Mouse (Mus musculus) hindbrain, embryonic 14.5 days (tissue): Measurements from ENCODE around the gene Tekt2. TPM values are rescaled to one million over a fixed set of nuclear protein-coding genes. Genes with fewer than 3 reads are reported as not detected.
A peak's percentile ranks its signal among the peaks of the same experiment; 100 is the strongest.

Experiments used
- ATAC-seq: fragments of 200-750 bp; cut with Nextera tagmentation; 2 replicates; pipeline ENCODE4 v1.8.0; 2017; ENCODE audit warnings: moderate number of reproducible peaks, mild to moderate bottlenecking, moderate TSS enrichment, moderate library complexity; ENCODE audit not compliant: low FRiP score
- DNase-seq: peaks from one replicate; pipeline ENCODE4 v3.0.0-alpha.2; 2015; ENCODE audit warnings: low spot score
- H3K27ac ChIP-seq: fragments of 300-500 bp; sonication (generic); 2 replicates; pipeline ENCODE4 v1.5.1; 2014; ENCODE audit warnings: mild to moderate bottlenecking, moderate library complexity
- H3K27me3 ChIP-seq: fragments of 300-500 bp; sonication (generic); 2 replicates; pipeline ENCODE4 v1.6.1; 2014; ENCODE audit warnings: mild to moderate bottlenecking, low read length, mixed read lengths; ENCODE audit not compliant: control insufficient read depth, insufficient read depth
- H3K36me3 ChIP-seq: fragments of 300-500 bp; sonication (generic); replicated peaks from 2 replicates; pipeline ENCODE4 v1.6.1; 2014; ENCODE audit not compliant: control insufficient read depth, insufficient read depth
- H3K4me1 ChIP-seq: fragments of 300-500 bp; sonication (generic); replicated peaks from 2 replicates; pipeline ENCODE4 v1.6.1; 2014; ENCODE audit warnings: antibody characterized with exemption, low read length, mixed read lengths; ENCODE audit not compliant: control insufficient read depth, insufficient read depth
- H3K4me2 ChIP-seq: fragments of 300-500 bp; sonication (generic); replicated peaks from 2 replicates; pipeline ENCODE4 v1.6.1; 2014; ENCODE audit warnings: mild to moderate bottlenecking, moderate library complexity
- H3K4me3 ChIP-seq: fragments of 300-500 bp; sonication (generic); replicated peaks from 2 replicates; pipeline ENCODE4 v1.5.1; 2014; ENCODE audit warnings: mild to moderate bottlenecking, low read length
- H3K9ac ChIP-seq: fragments of 300-500 bp; sonication (generic); 2 replicates; pipeline ENCODE4 v1.6.1; 2014
- H3K9me3 ChIP-seq: fragments of 300-500 bp; sonication (generic); 2 replicates; pipeline ENCODE4 v1.6.1; 2016; ENCODE audit warnings: low read length; ENCODE audit not compliant: control insufficient read depth
- WGBS: fragments of 180-500 bp; shearing (Covaris S2); extraction: QIAGEN DNeasy Blood & Tissue Kit; methylation state at CpG from one replicate; pipeline ENCODE4 v1.1.7; 2014; 5-methylcytosine and 5-hydroxymethylcytosine counted together
- polyA plus RNA-seq: library from polyadenylated mRNA; unstranded; fragments of >200 nt; fragmentation: Nextera tagmentation; extraction: Ambion mirVana; gene quantifications from 2 replicates; pipeline ENCODE4 v1.2.1, GENCODE M21; 2014

Tekt2 gene
- polyA plus RNA-seq, 1 experiment from 2014 or later = 7.2 TPM

DNA sequence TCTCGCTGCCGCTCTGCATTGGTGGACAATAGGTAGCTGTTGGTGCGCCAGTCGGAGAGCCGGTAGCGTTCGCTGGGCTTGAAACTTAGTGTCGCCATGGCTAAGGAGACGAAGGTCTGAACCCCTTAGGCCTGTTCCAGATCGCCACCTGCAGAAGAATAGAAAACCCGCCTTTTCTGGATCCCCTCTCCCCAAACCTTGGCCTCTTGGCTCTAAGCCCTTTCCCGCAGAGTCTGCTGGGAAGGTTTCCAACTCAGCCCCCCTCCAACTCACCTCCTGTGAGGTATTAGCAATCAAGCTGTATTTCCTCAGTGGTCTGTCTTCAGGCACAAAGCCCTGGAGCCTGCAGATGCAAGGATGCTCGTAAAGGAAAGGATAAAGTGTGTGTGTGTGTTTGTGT, 627 bp downstream of the Tekt2 start:
- Histone ChIP-seq H3K4me3 (no peak overlapping the region), H3K9ac (no peak overlapping the region), H3K36me3 (no peaks in the 10 kb centered on the region), H3K4me2 (peak overlapping the region; percentile 36), H3K9me3 (no peaks in the 10 kb centered on the region), H3K27ac (0 out of 2 replicates have a peak overlapping the region, but pooled peaks have one; percentile 26), H3K4me1 (peaks cover 19% of the 10 kb centered on the region), H3K27me3 (peaks cover 13% of the 10 kb centered on the region)
- 27% methylated on average over 13 of the region's 13 CpGs for WGBS
- DNase-seq (no peak), ATAC-seq (no peak)

DNA sequence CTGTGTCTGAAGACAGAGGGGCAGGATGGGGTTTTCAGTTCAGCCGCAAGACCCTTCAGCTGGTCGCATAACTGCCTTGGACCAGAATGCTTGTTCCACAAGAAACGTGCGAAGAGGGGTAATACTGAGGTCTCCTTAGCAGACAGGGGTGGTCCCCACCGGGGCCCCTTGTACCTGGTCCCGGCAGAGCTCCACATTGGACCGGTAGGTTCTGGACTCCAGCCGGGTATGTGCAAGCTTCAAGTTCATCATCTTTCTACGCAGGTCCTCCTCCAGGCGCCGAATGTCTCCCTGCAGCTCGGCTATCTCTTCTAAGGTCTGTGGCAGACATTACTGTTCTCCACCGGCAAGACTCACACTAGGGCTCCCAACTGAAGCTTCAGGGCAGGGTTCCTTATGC, 2.8 kb downstream of the Tekt2 start:
- Histone ChIP-seq H3K4me1 (peaks cover 19% of the 10 kb centered on the region), H3K4me3 (no peak overlapping the region), H3K9ac (no peak overlapping the region), H3K36me3 (peaks cover 9% of the 10 kb centered on the region), H3K9me3 (no peaks in the 10 kb centered on the region), H3K27ac (no peak overlapping the region), H3K27me3 (peaks cover 13% of the 10 kb centered on the region), H3K4me2 (no peak overlapping the region)
- no peak for DNase-seq
- no peak for ATAC-seq
- 97% methylated on average over 13 of the region's 13 CpGs for WGBS

DNA sequence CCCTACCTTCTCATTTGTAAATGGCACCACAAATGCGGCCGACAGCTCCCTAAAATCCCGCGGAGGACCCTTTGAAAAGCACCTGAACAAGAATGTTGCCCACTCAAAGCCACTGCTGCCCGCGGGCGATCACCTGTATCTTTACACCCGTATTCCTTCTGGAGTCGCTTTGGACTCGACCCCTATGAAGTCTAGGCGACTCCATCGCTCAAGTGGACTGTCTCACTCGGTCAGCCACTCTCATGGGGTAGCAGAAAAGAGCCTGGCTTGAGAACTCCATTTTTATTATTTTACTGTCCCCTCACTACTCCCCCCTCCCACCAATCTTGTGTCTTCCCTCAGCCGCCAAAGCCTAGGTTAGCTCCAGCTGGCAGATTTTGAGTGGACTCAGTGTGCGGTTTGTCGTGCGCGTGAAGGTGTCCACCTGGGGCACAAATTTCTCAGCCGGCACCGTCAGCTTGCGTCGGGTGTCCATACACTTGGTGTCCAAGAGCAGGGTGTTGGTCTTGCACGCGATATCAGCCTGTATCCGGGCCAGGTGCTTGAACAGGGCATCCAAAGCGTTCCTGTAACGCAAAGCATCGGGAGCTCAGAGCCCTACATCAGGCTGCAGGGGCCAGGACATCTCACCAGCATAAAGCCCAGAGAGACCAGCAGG, 3.5 kb downstream of the Tekt2 start:
- Histone ChIP-seq H3K27me3 (peaks cover 13% of the 10 kb centered on the region), H3K9ac (no peak overlapping the region), H3K4me2 (peak overlapping the region; percentile 90), H3K4me1 (peaks cover 19% of the 10 kb centered on the region), H3K4me3 (peak overlapping the region; percentile 93), H3K36me3 (peaks cover 15% of the 10 kb centered on the region), H3K27ac (no peak overlapping the region), H3K9me3 (no peaks in the 10 kb centered on the region)
- DNase-seq (no peak), ATAC-seq (peak; percentile 31; the same call in 1 of the 2 replicates)
- WGBS = 58% methylated on average over 28 of the region's 28 CpGs

DNA sequence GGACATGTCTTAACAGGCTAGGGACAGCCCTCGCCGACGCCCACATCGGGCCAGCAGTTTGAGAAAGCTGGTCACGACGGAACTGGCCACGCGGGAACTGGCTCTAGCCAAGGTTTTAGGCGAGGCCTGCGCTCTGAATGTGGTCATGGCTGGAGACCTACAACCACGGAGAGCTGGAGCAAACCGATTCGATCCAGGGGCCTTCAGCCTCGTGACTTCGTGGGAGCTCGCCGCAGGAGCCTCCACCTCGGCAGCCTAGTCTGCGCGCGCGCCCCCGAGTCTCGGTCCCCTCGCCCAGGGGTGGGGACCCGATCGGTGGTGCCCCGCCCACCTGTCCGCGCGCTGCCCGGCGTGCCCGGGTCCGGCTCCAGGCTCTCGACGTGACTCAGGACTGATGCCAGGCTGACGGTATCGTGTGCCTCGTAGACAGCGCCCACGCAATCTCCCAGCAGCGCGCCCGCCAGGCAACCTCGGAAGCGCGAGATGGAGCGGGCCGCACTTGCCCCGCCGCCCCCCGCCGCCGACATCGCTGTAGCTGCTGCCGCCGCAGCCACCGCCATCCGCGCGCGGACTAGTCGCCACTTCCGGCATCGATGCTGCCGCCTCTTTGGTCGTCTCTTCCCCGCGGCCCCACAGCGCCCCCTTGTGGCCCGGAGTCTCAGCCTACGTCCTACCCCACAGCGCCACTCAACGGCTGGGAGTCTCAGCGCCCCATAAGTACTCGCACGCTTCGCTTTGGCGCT, 4.2 kb downstream of the Tekt2 start, which contains the start of gene Adprhl2:
Gene Adprhl2, minus strand, starts transcription at position 593 of the 743 bp plus-strand sequence.
- Histone ChIP-seq H3K4me2 (peak within 1 kb of the TSS; percentile 90), H3K27me3 (peaks cover 13% of the 10 kb centered on the region), H3K9me3 (no peaks in the 10 kb centered on the region), H3K27ac (peak within 1 kb of the TSS; percentile 86), H3K4me1 (peaks cover 19% of the 10 kb centered on the region), H3K9ac (peak within 1 kb of the TSS; percentile 78), H3K4me3 (peak within 1 kb of the TSS; percentile 93), H3K36me3 (peaks cover 22% of the 10 kb centered on the region)
- DNase-seq (peak; percentile 99), ATAC-seq (peak; percentile 91)
- 1% methylated on average over 79 of the region's 80 CpGs for WGBS

DNA sequence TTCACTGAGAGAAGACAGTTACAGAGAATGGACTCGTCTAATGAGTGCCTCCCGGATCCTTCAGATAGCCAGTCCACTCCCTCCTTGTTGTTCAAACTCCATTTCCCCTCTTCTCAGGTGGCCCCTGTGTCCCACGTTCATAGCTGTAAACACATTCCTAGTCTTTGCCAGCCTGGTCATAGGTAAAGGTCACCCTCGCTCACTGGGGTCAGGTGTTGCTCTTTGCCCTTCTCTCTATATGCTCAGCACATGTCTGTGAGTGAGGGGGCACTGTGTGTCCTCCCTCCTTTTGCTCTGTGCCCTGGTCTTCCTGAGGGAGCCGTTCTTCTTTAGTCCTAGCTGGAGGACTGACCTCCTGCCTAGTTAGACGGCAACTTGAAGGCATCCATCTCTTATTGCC, 5.7 kb downstream of the Tekt2 start:
- H3K27ac ChIP-seq = no peak overlapping the region
- no peaks in the 10 kb centered on the region for H3K9me3 ChIP-seq
- 94% methylated on average over 6 of the region's 6 CpGs for WGBS
- ATAC-seq (no peak), DNase-seq (no peak)
- H3K36me3 ChIP-seq = peaks cover 36% of the 10 kb centered on the region
- H3K4me3 ChIP-seq = no peak overlapping the region
- no peak overlapping the region for H3K9ac ChIP-seq
- peak overlapping the region; percentile 90; the same call in 1 of the 2 replicates for H3K4me2 ChIP-seq
- H3K4me1 ChIP-seq = peaks cover 9% of the 10 kb centered on the region; the same call in 1 of the 2 replicates
- peaks cover 4% of the 10 kb centered on the region for H3K27me3 ChIP-seq

DNA sequence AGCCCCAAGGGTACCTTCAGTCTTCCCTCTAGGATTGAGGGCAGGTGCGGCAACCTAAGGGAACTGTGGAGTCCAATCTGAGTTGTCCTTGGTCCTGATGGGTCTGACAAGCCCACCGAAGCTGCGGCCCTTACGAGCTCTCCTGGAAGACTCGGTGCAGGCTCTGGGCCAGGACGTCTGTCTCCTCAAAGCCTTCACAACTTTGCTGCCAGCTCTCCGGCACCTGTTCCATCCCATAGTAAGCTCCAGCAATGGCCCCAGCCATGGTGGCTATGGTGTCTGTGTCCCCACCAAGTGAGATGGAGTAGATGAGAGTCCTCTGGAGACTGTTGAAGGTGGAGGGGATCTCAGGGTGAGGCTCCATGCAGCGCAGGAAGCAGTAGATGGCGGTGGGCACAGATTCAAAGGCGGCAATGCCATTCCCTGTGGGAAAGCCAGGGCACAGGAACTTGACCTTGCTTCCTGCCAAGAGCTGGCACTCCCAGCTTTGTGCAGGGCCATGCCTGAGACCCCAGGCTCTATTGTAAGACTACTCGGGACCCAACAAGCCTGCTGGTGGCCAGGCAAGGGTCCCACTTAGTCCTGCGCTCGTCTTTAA, 8.9 kb downstream of the Tekt2 start:
- H3K4me1 ChIP-seq = peaks cover 12% of the 10 kb centered on the region; the same call in 1 of the 2 replicates
- no peaks in the 10 kb centered on the region for H3K9me3 ChIP-seq
- no peaks in the 10 kb centered on the region for H3K27me3 ChIP-seq
- H3K9ac ChIP-seq = no peak overlapping the region
- H3K36me3 ChIP-seq = peaks cover 44% of the 10 kb centered on the region
- H3K4me2 ChIP-seq = no peak overlapping the region
- ATAC-seq = no peak
- 91% methylated on average over 13 of the region's 13 CpGs for WGBS
- no peak overlapping the region for H3K27ac ChIP-seq
- DNase-seq = no peak
- no peak overlapping the region for H3K4me3 ChIP-seq

DNA sequence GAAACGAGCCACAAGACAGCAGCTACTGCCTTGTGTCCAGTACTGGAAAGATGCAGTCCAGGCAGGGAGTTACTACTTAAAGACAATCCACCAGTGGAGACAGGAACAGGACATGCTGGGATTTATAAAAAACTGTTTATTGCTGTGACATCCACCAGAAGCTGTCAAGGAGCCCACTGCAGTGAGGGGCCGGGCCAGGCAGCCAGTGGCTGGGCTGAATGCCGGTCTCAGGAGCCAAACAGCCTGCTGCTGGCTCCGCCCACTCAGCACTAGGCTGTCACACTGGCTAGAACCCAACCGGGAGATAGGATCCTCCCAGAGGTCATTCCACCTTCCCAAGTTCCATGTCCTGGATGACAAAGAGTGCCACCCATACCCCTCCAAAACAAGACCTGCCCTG, 9.6 kb downstream of the Tekt2 start:
- no peak for ATAC-seq
- Histone ChIP-seq H3K4me2 (no peak overlapping the region), H3K9ac (no peak overlapping the region), H3K27ac (no peak overlapping the region), H3K36me3 (peaks cover 44% of the 10 kb centered on the region), H3K4me3 (no peak overlapping the region), H3K4me1 (peaks cover 12% of the 10 kb centered on the region; the same call in 1 of the 2 replicates), H3K27me3 (no peaks in the 10 kb centered on the region), H3K9me3 (no peaks in the 10 kb centered on the region)
- 44% methylated on average over 5 of the region's 5 CpGs for WGBS
- DNase-seq = no peak

DNA sequence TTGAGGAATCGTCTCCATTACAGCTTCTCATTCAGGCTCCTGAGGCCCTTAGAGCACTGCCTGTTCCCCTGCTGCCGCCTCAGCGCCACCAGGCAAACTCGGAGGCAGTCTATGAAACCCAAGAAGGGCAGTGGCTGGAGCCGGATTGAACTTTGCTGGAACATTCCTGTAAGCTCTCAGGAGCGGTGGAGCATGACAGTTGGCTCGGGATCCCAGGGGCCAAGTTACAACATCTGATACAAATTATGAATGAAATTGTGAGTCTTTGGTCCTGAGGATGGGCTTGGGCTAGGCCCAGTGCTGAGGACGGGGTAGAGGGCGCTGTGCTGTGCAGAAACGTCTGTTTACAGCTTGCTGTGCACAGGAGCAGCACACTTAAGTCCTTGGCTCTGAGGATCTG, 11.1 kb downstream of the Tekt2 start:
- no peaks in the 10 kb centered on the region for H3K27me3 ChIP-seq
- H3K27ac ChIP-seq = no peak overlapping the region
- H3K9me3 ChIP-seq = no peaks in the 10 kb centered on the region
- H3K4me3 ChIP-seq = no peak overlapping the region
- DNase-seq (no peak), ATAC-seq (no peak)
- peaks cover 44% of the 10 kb centered on the region for H3K36me3 ChIP-seq
- no peak overlapping the region for H3K9ac ChIP-seq
- no peak overlapping the region for H3K4me2 ChIP-seq
- H3K4me1 ChIP-seq = 0 out of 2 replicates have a peak, but pooled peaks cover 3% of the 10 kb centered on the region
- 55% methylated on average over 10 of the region's 10 CpGs for WGBS

DNA sequence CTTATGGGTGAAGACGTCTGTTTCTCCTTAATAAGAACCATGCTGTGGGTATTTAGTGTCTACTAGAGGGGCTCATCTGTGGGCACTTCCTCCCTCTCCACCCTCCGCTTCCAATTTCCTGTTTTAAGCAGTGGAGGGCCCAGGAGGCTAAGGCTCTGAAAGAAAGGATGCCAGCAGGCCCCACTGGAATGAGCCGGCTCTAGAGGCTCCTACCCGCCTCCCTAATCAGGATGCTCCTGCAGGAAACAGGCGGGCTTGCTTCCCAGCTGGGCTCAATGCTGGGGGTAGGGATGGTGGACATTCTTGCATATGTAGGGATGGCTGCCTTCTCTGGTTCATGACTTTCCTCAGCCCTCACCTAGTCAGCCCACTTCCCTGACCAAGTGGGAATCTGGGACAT, 12.3 kb downstream of the Tekt2 start:
- no peak overlapping the region for H3K4me2 ChIP-seq
- 52% methylated on average over 5 of the region's 5 CpGs for WGBS
- 0 out of 2 replicates have a peak, but pooled peaks cover 3% of the 10 kb centered on the region for H3K4me1 ChIP-seq
- no peak overlapping the region for H3K9ac ChIP-seq
- no peaks in the 10 kb centered on the region for H3K27me3 ChIP-seq
- H3K36me3 ChIP-seq = peaks cover 41% of the 10 kb centered on the region
- DNase-seq (no peak), ATAC-seq (no peak)
- no peaks in the 10 kb centered on the region for H3K9me3 ChIP-seq
- H3K27ac ChIP-seq = no peak overlapping the region
- no peak overlapping the region for H3K4me3 ChIP-seq
